Mouse (Mus musculus) urinary bladder, adult 2 months (tissue): ENCODE measurements around the gene Higd1c. TPM values are rescaled to one million over a fixed set of nuclear protein-coding genes. Genes with fewer than 3 reads are reported as not detected.
"Not testable (repeated sequence)": the region's sequence is repeated elsewhere in the genome, so short reads cannot be mapped to it uniquely, and the experiment has no call there.

ENCODE experiments used
- DNase-seq: peaks from one replicate; pipeline ENCODE4 v3.0.0; 2022; ENCODE audit warnings: low spot score
- polyA plus RNA-seq: library from polyadenylated mRNA; depleted of rRNA; stranded (reverse); fragments of >200 nt; gene quantifications from 2 replicates; pipeline ENCODE4 v1.2.3, GENCODE M21; 2012

Higd1c gene
- polyA plus RNA-seq, 1 experiment = not detected

DNA sequence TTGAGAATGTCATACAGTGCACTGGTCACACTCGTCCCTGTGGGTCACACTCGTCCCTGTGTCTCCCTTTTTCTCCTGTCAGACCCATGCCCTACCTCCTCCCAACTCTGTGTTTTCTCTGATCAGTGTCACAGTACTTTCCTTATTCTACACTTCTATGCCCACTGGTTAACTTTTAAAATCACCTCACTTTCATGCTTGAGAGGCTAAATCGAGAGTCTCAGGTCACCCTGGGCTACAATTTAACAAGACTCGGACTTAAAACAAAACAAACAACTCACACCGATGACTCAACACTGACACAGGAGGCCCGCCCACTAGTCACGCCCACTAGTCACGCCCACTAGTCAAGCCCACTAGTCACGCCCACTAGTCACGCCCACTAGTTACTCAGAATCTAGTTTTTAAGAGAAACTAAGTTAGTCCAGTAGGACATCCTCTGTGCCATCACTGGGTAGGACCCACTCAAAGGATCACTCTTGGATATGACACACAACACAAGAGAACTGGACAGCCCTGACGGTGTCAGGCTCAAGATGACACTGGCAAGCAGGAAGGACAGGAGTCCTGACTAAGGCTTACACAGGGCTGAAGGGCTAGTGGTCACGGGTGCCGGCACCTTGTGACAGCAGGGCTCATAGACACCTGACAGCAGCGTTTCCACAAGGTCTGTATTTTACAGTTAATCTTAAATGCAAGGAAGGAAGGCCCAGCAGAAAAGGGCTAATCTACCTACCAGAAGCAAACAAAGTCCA lies 46.8 kb downstream of the Higd1c start:
- no peak for DNase-seq

DNA sequence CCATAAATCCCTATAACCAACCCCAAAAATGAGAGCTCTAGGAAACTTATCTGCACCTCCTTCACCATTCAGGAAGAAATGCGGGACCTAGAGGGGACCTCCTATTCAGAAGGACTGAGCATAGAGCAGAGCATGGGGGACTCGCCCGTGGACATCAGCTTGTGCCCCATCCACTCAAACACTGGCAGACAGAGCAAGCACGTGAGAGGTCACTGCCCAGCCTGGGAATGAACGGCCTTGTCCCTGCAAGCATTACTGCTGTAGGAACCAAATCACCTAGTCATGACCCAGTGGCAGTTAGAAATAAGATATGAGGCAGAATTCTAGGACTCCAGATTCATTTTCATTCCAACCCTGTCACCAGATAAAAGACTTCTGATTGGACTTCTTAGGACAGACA lies 47.4 kb downstream of the Higd1c start:
- DNase-seq = no peak

DNA sequence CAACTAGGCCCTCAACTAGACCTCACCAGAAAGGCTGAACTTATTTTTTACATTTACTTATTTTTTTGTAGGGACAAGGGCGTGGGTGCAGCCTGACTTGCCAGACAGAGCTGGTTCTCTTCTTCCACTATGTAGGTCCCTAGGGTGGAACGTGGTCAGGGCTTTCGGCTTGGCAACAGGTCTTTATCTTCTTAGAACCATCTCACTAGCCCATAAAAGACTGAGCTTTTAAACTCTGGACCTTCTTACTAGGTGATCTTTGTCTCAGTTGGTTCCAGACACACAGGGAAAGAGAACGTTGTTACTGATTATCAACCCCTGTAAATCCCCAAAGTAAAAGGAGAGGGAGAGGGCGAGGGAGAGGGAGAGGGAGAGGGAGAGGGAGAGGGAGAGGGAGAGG lies 49.0 kb downstream of the Higd1c start:
- DNase-seq = no peak

DNA sequence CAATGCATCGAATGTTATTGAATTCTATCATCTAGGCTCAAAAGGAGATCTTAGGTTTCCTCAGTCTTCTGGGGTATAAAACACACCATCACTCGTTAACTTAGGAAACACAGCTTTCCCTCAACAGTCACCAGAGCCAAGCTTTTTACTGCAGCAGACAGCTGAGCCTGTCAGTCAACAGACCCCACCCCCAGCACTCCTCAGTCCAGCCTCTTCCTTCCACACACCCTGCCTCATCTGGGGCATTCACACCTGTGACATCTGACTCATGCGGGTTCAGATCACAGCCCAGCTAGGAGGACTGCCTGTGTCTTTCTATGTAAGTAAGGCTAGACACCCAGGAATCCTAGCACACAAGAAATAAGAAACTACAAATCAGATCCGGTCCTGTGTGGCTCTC lies 49.7 kb downstream of the Higd1c start:
- DNase-seq = no peak

DNA sequence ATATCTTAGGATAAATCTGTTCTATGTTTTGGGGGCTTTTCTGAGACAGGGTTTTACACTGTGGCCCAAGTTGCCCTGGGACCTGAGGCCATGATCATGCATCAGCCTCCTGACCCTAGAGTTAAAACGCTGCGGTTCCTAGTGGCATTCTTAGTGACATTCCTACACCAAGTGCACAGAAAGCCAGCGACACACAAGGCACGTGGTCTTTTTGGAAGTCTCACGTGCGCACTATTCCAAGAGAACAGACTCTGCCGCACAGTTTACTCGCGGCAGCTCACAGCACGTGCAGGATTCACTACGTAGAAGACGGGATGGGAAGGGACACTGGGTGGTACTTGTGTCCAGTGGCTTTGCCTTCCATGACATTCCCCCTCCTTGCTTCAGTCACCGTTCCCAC lies 50.6 kb downstream of the Higd1c start:
- no peak for DNase-seq

DNA sequence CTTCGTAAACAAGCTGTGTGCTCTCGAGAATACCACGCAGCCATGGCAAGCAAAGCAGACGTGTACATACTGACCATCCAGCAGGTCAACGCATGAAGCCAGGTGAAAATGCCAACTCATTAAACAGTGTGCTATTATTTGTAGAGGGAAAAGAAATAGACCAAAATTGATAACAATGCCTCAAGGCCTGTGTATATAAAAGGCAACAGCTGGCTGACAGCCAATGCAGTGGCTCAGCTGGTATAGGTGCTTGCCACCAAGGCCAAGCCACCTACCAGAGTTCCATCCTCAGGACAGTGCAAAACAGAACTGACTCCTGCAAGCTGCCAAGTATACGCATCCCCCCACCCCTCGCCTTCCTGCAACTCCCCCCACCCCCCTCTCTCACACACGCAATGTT lies 51.3 kb downstream of the Higd1c start:
- no peak for DNase-seq

DNA sequence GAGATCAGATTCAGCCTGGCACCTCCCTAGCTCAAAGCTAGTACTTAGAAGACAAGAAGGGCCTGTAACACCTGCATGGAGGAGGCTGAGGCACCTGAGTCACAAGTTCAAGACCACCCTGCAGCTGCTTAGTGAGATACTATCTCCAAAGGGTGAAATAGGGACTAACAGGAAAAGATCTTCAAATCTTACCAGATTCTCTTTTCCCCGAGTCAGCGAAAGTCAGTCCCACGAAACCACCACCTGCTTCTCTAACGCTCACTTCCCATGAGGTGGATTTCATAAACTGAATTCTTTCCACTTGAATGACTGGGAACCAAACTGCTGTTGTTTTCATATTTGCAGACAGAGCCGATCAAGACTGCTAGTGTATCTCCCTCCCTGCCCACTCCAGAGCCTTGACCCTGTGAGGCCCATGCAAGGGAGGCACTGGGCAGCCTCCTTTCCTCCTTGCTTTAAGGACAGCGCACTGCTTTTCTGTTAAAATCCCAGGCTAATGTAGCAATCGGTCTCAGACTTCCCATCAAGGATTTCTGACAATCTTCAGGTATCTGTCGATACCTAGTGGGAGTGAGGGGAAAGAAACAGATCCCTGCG lies 53.6 kb downstream of the Higd1c start:
- no peak for DNase-seq

DNA sequence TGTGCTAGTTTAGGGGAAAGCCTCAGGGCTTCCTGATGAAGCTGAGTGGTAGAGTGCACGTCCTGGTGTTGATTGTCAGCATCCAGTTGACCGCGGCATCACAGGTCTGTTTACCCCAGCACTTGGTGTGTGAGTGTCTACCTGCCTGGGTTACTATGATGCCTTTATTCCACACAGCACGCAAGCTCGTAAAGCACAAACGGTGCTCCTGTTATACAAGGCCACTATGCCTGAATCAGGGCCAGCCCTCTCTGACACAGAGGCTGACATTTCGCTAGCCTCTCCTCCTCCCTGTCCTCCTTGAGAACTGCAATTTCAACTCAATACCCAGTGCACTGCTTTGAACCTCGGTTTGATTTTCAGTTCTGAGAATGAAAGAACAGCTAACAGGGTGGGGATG lies 55.0 kb downstream of the Higd1c start:
- no peak for DNase-seq

DNA sequence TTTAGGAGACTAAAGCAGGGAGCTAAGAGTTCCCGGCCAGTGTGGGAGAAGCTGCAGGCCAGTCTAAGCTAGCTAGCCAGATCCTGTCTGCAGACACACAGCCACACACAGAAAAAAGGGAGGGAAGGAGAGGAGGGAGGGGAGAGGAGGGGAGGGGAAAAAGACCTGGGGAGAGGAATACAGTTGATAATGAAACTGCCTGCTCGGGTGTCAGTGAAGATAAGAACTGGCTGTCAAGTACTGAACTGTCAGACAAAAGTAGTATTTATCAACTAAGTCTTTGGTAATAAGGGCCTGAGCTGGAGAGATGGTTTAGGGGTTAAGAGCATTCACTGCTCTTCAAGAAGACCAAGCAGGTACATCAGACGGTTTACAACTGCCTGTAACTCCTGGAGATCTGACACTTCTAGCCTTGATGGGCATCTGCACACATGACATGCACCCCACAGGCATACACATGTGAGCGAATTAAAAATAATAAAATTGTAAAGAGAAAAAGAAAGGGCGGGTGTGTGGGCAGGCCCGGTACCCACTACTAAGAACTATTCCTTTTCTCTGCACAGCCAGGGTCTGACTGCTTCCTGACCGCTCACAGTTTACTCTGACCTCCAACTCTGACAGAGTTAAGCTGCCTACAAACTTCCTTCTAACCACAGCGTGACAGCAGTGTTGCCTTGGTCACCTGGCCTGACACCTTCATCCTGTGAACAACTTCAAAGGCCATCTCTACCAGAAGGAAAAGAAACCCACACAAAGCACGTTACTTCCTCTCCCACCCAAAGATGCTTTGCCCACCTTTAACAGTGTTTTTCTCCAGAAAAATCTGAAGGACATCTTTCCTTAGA lies 55.8 kb downstream of the Higd1c start:
- DNase-seq = no peak

DNA sequence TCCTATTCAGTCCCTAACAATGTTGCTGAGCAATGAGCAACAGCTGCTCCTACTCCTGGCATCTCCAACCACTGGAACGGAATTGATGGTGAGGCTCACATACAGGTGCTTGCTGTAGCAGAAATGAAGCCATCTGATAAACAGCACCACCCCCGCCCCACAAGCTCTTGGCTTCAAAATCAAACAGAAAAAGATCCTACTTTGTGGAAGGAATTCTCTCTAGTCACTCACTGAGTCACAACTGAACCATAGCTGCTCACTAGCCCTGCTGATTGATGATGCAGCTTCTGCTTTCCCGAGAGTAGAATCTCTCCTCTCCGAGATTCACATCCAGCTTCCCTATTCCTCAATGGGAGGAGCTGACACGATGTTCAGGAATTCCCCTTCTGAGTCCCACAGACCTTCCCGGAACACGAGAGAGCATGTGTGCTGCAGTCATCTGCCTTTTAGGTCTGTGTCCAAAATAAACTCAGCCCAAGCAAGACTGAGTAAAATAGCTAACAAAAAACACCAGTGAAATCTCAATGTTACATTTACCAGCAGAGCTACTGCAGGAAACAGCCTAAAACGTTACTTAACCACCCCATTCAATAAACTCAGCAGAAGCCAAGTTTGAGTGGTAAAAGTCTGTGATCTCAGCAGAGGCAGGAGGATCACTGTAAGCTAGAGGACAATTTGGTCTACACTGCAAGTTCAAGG lies 56.9 kb downstream of the Higd1c start:
- no peak for DNase-seq

DNA sequence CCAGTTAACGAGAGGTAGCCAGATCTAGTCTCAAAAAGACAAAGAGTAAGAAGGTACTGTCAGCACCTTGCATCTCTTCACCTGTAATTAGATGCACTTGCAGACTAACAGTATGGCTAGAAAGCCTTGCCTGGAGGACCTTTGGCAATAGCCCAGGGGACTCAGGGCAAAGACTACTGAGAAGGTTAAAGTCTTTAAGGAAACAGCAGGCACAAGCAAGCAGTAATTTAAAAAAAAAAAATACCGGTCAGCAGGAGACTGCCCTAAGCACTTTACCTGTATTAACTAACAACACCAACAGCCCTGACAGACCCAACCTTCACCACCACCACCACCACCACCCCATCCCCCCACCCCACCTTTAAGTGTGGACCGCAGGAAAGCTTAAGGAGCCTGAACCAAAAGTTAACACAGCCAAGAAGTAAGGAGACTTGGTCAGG lies 57.4 kb downstream of the Higd1c start, which contains the start of gene Gm5475:
Gene Gm5475 (plus strand): TSS at position 390 of the 440 bp plus-strand sequence.
- not testable (repeated sequence) for DNase-seq

DNA sequence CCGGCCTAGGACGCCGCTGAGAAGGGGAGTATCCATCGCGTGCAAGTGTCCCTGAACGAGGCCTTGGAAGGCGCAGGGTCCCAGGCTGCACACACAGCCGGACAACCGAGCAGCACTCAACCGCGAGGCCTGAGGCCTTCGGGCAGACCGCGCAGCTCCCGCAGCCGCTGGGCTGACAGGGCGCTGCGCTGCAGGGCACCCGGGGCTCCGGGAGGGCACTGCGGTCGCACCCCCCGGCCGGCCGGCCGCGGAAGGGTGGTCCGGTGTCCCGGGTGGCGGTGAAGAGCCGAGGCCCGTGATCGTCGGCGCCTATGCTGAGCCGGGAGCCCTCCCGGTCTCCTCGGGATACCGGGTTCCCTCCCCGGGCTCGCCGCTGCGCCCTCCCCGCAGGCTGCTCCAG lies 58.1 kb downstream of the Higd1c start:
- DNase-seq = no peak

DNA sequence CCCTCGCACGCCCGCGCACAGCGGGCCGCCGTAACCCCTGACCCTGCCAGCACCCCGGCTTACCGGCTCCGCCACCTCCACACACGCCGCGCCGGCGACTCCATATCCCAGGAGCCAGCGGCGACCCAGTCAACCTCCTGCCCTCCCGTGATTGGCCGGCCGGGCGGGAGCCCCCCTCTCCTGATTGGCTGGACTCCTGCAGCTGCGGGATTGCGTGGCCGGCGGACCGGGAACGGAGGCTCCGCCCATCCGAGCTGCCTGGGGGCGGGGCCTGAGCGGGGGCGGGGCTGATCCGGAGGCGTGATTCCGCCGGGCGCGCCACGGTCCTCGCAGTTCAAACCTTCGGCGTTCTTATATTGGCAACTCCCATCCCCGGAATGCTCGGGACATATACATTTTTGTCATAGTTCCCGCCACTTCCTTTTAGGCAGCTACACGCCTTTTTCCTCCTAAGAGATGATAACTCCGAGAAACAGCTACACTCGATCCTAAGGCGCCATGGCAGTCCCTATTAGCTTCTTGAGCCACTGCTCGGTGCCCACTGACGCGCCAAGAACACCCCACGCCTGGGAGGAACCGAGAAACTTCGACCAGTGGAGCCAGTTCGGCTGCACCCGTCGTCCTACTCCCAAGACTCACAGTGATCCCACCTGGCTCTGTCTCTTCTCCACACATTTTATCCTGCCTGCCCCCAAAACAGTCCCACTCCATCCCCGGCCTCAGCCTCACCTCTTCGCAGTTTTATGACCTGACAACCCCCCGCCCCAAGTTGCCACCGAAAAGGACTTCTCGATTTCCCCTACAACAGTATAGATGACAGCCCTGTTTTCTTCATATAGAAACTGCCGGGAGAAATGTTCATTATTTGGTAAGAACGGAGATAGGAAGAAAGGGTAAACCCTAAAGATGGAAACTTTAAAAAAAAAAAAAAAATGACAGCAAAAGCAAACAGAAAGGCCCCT lies 58.8 kb downstream of the Higd1c start:
- DNase-seq = peak; percentile 94

DNA sequence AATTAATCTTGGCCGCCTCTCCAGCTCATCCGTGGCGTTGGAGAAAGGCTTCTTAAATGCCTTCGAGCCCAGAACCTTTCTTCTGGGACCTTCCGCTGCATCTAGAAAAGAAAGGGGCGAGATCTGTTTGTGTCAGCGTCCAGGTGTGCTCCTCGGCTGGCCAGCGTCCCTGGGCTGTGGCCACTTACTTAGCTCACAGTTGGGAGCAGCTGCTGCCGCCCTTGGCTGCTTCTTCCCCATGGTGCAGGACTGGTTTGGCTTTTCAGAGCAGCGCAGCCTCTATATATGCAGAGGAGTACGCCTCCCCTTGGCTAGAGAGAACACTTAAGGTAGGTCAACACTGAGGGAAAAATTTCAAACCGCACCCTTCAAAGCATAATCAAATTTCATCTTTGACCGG lies 59.6 kb downstream of the Higd1c start:
- DNase-seq = no peak

DNA sequence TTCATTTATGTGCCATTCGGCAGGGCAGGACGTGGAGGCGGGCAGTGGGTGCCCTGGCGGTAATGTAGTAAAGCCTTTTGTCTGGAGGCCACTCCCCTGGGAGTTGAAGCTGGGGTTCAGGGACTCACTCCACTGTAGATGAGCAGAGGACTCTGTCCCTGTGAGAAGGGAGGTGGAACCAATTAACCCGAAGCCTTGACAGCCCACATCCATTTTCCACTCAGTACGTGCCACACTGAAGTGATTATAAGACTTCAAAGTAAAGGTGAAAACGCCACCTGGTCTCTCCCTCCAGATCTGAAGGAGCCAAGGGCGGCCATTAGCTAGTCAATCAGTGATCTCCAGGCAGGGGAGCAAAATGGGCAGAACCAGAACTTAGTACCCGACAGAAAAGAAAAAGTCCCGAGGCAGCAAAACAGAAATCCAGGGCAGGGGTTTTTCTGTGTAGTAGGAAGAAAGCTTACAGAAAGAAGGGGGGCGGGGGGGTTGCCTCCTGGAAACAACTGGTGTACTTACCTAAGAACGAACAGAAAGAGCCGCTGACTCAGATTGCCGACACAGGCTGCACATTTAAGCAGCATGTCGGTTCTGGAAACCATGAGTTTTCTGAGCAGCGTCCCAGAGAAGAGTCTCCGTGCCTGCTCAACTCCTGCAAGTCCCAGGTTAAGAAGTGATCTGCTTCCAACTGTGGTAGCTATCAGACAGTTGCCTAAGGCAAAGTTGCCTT lies 60.2 kb downstream of the Higd1c start, which contains the start of gene Slc11a2:
Gene Slc11a2 (minus strand): TSS at position 677 of the 727 bp plus-strand sequence.
- DNase-seq = no peak

DNA sequence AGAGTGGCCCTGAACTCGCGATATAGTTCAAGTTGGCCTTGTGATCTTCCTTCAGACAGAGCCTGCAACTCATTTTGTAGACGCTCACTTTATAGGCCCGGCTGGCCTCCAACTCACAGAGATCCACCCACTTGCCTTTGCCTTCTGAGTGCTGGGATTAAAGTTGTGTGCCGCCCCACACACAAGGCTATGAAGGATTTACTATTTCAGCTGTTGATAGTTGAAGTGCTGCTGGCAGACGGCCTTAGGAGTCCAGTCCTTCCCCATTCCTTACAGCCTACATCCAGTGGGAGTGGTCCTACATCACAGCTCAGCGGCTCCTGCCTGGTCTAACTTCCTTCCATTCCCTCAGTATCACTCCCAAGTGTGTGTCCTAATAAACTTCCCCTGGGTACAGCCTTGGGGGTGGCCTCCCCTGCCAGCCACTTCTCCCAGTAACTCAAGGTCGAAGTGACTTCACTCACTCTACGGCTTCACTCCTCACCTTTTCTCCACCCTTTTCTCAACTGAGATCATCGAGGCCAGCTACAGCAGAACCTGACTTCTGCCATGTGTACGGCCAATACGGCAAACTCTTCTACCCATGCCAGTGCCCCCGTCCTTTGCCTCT lies 64.1 kb downstream of the Higd1c start:
- DNase-seq = no peak

DNA sequence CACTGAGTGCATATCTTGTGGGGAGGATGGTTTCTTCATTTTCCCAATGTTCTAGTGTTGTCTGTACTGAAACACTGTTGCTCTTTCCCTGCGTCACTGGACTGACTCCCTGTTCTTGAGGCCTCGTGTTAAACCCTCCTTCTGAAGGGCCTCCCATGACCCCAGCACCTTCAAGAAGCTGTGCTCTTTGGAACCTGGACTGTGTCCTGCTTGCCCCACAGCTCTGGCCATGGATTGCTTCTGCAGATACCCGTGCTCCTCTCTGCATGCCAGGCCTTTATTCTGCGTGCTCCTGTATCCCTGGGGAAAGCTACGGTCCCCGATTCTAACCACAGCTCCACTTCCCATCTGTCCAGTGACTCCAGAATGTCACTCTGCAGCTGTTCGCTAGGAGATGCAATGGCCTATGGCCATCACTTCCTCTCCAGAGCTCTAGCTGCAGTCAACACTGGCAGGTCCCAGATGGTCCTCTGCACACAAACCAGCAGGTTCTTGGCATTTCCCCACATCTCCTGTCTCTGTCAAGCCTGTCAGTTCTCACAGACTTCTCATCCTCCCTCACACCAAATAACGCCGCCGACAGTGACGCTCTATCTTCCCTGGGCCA lies 65.7 kb downstream of the Higd1c start:
- no peak for DNase-seq

DNA sequence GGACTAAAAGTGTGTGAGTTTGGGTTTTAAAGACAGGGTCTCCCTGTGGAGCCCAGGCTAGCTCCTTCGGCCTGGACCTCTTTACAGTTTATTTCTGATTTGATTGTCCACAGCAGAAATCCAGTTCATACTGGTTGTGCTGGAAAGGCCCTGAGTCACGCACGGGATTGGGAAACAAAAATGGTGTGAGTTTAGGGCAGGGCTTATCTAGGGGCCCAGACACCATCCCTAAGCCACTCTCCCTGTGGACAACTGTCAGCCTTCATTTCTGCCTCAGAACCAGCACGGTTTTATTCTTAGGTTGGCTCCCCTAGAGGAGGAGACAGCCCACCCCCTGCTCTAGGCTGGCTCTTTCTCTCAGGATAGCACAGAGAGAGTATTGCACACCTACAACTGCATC lies 68.9 kb downstream of the Higd1c start:
- no peak for DNase-seq
